Mouse (Mus musculus) adrenal gland, postnatal 25 days (tissue): ENCODE data around the gene Kcnj4. TPM values are rescaled to one million over a fixed set of nuclear protein-coding genes. Genes with fewer than 3 reads are reported as not detected.

ENCODE experiments used
- DNase-seq: peaks from one replicate; pipeline ENCODE4 v3.0.0; 2021; ENCODE audit warnings: mixed read lengths
- long read RNA-seq: library from polyadenylated mRNA; stranded (forward); transcript quantifications from one replicate; pipeline ENCODE4 v2.0.0, GENCODE M21; 2021
- total RNA-seq: library from RNA; stranded (reverse); gene quantifications from 2 replicates; pipeline ENCODE4 v1.2.3, GENCODE M21; 2021

The Kcnj4 gene
- 0.27 and 0.57 TPM in 2 replicates for total RNA-seq
- long read RNA-seq, partial matches to known transcripts = 0 of 2 reads
- long read RNA-seq, other reads (novel, unspliced or antisense) = 0 of 2 reads

DNA sequence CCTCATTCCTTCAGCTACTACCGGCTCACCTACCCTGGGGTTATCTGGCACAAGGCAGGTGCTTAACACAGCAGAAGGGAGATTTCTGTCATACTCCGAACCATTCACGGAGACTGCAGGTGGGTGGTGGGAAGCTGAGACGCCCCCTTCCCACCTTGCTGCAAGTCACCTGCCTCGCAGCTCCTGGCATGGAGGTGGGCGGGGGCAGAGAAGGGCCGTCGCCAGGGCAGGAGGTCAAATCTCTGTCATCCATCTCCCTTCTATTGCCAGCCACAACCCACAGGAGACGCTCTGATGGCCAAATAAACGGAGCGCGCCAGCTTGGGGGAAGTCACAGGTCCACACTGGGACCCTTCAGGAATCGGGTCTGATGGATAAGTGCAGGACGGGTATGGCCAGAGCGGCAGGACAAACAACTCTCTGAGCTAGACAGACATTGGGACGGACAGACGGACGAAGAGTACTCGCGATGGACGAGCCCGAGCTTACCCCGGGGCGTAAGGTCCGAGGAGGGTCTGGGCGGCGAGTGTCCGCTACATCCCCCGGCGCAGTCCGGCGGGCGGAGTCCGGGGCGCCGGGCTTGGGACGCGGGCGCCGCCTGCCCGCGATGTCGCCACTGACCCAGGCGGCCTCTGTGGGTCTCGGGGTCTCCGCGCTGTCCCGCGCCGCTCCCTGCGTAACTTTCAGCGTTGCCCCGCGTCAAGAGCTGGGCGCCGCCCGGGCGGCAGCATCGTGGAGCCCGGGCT is at the start of gene Kcnj4:
TSS of gene Kcnj4 (minus strand) at position 535 of the 746 bp plus-strand sequence.
- DNase-seq = no peak

DNA sequence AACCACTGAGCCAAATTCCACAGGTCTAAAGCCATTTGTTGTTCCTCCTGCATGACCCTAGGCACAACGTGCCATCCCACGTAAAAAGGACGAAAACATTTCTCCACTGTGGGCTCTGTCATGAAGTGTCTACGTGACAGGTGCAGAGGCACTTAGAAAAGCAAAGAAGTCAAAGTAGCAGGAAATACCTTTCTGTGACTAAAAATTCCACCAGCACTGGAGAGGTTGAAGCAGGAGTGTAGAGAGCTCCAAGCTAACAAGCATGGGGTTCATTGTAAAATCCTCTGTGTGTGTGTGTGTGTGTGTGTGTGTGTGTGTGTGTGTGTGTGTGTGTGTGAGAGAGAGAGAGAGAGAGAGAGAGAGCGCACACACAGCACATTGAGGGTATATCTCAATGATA is 47.5 kb upstream of the Kcnj4 start:
- DNase-seq = no peak

DNA sequence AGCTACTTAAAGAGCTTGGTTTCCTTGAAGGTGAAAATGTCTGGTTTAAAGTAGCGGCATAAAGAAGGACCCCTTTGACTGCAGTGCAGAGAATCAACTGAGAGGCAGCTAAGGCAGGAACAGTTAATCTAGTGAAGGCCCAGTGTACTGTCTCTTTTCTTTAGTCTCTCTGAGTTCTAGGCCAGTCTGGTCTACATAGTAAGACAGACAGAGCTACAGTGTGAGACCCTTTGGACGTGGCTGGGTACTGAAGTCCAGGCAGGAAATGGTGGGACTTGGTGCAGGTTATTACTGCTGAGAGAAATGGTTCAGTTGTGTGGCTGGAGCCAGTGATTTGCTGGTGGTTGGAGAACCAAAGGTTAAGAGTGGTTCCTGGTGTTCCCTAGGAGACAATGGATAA is 43.2 kb upstream of the Kcnj4 start:
- no peak for DNase-seq

DNA sequence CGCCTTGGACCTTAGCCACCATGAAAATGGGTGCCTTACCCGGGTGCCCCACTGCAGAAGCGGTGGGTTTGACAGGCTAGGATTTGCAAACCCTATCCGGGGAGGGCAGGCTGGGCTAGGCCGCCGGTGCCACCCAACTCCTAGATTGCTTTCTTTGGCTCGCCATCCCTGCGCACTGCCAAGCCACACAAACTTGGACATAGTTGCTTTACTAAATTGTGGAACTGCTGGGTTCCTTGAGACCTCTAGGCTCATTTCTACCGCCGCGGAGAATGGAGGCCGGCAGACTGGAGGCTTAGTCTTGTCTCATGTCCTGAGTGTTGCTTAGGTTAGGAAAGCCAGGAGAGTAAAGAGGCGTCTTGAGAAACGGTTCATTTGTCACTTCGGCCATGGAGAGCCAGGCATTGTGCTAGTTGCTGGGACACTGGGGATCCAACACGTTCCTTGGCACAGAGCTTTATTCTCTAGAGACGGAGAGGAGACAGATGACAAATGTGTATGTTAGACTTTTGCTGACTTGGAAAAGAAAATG is 42.3 kb upstream of the Kcnj4 start:
- DNase-seq = peak; percentile 37

DNA sequence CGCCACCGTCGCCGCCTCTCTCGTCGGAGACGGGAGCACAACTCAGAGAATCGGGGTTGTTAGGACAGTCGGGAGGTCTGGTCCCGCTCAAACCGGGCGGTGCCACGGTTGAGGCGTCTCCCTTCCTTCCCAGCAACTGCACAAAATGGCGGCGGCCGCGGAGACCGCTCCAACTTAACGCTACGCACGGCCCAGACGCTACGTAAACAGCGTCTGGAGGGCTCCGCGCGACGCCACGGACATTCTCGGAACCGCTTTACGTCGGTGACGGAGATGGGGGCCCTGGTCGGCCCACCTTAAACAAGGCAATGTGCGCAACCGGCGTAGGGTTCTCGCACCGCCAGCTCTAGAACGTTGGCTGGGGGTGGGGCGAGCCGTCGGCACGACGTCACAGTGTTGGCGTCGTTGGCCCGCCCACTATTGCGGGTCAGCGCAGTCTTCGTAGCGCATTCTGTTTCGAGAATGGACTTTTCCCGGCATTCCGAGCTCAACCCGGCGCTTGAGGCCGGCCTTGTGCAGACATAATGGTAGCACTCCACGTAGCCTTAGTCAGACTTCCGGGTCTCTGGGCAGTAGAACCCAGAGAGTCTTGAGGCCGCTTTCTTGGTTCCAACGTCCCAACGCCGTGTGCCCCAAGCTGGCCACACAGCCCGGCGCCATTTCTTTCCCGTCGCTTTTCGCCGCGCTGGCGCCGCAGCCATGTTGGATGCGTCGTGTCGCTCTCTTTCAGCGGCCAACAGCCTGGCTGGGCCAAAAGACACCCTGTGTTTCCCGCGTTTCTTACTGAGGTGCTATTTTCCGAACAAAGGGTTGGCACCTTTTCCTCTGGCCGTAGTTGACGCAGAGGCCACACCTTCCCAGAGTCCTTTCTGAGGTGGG is 41.6 kb upstream of the Kcnj4 start, which contains the start of gene Ddx17:
TSS of gene Ddx17 (minus strand) at position 332 of the 879 bp plus-strand sequence.
- DNase-seq = peak; percentile 98

DNA sequence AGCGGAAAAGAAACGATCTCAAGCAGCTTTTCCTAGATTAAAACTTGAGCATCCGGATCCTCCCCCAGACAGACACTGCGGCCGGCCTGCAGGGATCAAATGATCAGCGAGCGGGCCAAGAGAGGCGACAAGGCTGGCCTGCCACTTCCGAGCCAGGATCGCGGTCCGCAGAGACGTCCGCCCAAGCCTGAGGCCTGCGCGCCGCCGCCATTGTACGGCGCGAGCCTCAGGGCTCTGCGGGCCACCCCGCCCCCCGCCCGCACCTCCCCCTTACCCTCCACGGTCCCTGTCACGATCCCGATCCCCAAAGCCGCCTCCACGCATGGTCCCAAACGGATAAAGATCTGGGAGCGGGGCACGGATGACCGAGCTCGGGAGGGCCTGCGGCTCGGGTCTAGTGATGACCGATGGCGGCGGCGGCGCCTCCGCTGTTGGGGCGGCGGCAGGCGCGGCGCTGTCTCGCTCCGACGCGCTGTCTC is 40.9 kb upstream of the Kcnj4 start:
- peak; percentile 78 for DNase-seq

DNA sequence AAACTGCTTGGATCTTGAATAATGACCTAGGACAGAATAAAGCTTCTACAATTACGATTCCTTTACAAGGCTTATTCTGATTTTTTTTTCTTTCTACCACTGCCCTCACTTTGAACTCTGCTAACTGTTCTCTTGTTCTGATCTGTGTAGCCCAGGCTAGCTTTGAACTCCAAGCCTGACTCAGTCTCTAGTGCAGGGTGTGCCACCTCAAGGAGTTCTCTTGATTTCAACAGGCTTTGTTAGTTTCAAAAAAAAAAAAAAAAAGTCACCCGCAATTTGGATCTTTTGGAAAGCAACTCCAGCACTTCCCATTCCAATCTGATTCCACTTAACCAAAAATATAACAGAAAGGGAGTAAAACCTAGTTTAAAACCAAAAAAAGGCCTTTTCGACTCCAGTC is 40.5 kb upstream of the Kcnj4 start:
- no peak for DNase-seq

DNA sequence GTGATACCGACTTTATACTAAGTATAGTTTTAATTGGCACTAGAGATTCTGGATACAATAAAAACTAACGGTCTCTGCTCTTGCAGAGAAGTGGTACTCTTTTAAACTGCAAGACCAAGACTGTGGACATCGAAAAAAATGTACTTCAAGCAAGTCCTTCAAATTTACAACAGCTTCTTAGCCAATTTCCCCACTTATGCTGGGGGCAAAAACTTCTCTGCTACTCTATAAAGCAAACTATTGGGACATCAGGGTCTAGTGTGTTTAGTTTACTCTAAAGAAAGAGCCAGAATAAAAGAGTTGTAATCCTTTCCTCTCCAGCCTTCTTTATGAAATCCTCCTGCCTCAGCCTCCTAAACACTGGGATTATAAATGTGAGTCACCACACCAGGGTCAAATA is 38.9 kb upstream of the Kcnj4 start:
- DNase-seq = no peak

DNA sequence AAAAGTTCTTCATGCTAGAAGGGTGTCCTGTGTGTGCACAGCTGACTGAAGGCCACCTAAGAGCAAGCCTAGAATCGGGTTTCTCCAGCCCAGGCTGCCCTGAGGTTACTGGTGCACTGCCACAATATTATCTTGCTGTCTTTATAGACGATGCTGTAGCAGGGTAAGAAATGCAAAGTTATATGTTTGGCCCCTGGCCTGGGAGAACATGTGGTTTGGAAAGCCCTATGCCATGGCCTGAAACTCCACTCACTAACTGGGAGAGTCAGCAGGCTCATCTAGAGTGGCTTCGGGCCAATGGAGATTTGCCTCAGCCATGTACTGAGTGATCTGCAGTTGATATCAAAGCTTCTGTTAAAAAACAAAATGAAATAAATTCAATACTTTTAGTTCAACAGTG is 28.8 kb upstream of the Kcnj4 start:
- DNase-seq = no peak

DNA sequence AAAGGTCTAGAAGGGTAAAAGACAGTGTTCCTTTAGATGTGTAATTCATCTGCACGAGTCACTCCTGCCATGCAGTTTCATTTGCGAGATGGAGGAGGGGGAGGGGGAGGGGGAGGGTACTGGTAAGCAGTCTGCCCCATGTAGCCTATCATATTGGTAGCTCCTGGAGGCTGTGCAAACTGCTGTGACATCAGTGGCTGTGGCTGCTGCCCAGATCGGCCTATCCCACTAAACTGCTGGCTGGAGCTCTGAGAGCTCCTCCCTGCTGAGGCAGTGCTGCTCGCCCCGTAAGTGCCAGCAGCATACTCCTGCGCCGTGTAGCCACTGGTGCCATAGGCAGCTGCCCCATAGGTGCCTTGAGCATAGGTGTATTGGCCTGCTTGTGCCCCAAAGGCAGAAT is 24.9 kb upstream of the Kcnj4 start:
- DNase-seq = no peak

DNA sequence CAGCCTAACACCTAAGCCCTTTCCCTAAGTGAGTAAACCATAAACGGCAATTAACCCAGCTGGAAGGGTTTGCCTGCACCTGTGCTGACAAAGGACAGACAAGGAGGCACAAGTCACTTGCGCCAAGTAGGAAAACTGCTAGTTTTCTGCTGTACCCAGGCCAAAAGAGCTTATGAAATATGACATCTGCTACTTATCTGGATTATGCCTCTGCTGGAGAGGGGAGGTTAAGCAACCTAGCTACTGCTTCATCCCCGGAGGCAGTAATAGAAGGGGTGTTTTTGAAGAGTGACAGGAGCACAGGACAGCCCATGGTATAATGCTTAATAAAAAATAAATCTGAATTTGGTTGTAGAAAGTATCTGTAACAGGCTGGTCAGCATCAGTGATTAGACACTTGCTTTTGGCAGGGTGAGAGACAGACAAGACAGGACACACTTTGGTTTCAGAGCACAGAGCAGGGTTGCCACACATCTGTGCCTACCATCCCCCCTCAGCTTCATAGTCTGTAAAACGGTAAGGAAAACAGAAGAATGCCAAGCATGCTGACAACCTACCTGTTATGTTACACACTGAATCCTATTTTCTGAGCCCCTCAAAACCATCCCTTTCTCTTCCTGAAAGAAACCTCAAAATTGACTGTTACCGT is 23.1 kb upstream of the Kcnj4 start:
- DNase-seq = no peak

DNA sequence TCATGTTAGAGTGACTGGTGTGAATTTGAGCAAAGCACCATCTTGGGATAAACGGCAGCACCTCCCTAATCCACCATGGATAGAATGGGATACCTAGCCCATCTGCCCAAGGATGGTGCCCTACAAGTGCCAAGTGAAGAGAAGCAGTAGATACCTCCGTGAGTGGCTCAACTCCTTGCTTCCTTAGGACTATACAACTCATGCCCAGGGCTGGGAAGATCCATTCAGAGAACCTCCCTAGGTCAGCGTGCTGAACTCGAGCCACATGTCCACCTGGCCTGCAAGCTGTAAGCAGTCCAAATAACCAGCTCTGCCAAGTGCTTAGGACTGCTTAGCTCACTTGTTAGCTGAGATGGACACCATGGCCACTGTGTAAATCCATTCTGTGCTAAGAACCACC is 22.2 kb upstream of the Kcnj4 start:
- DNase-seq = no peak

DNA sequence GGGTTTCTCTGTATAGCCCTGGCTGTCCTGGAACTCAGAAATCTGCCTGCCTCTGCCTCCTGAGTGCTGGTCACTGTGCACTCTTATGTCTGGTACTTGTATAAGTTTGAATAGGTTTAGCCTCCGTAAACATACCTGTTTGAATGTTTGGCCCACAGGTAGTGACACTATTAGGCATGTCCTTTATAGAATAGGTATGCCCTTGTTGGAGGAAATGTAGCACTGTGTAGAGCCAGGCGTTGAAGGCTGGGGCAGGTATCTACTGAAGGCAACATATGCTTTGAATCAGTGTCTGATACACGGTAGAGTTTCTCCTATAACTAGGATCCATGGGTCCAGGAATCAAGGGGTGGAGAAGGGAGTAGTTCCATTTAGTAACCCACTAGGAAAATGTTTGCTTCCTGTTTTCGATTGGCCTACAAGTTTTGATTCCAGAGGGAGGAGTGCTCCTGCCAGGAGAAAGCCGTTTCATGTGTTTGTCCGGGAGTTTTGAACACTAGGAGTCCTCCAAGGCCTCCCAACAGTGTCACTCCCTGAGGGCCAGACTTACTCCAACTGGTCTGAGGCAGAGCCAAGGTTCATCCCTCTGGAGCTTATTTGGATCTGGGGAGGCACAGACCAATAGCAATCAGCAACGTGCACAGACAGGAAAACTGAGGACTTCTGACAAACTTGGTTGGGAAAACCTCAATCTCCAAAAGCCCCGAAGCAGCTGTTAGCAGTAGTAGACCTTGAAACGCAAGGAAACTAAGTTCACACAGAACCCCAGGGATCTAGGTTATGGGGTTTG is 21.1 kb upstream of the Kcnj4 start:
- DNase-seq = no peak

DNA sequence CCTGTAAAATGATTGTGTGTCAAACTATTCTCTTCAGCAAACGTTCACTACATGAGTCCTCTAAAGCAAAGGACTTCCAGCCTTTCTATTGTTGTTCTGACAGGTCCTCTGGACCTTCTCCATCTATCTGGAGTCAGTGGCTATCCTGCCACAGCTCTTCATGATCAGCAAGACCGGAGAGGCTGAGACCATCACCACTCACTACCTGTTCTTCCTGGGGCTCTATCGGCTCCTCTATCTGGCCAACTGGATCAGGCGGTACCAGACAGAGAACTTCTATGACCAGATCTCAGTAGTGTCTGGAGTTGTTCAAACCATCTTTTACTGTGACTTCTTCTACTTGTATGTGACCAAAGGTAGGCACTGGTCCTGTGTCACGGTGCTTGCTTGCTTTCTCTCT is 20.5 kb upstream of the Kcnj4 start:
- no peak for DNase-seq

DNA sequence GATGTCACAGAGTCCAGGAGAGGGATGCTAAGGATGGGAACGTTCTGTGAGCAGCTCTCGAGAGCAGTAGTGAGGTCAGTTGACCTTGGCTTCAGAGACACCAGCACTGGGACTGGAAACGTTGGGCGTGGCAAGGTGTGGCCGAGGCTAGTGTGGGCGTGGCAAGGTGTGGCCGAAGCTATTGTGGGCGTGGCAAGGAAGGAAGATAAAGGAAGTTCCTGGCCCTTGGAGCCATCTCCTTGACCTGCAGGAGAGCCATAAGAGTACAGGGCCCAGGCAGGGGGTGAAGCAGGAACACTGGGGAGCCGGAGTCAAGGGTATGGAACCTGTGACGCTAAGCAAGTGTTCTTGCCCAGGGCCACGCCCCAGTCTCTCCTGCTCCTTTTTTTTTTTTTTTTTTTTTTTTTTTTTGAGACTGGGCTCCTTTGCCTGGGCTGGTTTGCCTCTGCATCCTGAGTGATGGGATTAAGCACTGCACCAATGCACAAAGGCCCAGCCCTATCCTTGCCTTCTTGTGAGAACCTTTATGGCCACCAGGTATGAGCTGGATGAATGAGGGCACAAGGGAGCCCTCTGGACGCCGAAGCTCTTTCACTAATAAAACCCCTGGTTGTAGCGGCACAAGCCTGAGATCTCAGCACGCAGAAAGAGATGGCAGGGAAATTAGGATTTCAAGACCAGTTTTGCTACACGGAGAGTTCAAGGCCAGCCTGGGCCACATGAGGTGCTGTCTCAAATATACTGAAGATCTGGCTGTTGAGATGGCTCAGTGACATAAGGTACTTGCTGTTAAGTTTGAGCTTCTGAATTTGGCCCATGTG is 14.6 kb upstream of the Kcnj4 start:
- DNase-seq = no peak

DNA sequence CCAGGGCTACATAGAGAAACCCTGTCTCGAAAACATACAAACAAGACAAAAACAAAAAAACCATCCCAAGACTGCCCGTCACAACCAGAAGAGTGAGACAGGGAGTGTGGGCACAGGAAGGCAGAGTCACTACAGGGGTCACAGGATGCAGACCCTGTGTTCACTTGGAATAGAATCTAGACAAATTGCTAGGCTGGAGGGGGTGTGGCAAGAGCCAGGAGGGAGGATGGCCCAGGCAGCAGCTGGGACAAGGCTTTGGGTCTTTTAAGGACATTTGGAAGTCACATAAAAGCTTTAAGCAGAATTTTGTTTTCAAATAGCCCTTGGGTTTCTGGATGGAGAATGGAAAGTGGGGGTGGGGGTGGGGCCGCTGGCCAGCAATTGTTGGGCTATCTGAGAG is 13.5 kb upstream of the Kcnj4 start:
- DNase-seq = no peak

DNA sequence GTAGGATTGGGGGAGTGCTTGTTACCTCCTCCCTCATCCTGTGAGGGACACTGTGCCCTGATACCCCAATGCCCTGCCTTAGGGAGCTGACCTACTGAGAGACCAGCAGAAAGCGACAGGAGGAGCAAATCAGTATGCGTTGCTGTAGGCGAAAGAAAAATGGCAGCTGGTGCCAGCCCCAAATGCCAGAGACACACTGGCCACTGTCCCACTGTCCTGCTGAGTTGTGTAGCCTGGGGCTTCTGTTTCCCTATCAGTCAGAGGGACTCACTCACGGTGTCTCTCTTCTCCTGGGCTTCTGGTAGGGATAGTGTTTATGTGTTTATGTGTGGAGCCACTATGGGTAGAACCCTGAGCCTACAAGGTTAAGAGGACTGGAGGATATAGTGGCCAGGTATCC is 12.7 kb upstream of the Kcnj4 start:
- DNase-seq = no peak

DNA sequence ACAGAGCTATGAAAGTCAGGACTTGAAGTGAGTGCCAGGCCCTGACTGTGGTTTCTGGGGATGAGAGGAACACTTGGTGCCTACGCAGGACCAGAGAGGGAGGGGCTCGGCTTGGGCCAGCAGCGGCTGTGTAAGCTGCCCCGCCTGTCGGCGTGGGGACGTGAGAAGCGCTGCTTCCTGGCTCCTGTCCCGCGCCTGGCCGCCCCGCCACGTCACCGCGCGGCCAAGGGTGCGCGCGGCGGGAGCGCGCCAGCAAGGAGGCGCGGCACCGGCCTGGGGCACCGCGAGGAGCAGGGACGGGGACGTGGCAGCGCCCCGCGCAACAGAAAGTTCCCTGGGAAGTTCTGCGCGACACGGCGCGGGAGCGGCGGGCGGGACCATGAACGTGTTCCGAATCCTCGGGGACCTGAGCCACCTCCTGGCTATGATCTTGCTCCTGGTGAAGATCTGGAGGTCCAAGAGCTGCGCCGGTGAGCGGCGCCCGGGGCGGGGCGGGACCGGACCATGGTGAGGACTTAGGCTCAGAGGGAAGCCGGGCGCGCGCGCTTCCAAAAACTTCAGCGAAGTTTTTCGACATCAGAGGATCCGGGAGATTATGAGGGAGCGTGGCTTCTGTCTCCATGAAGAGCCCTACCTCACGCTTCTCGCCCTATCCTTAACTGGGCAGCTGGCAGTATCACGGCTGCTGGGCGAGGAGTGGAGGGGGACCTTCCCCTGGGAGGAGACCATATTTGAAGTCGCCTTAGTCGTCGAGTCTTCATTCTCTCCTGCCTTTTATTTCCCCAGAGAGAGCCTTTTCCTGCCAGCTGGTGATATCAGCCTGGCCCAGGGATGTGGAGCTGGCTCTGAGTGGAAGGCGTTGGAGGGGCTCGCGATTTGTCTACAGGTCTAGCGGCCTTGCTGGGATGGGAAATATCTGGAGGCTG is 11.4 kb upstream of the Kcnj4 start, which contains the start of gene Kdelr3:
TSS of gene Kdelr3 (plus strand) at position 241 of the 926 bp plus-strand sequence.
- DNase-seq = peak; percentile 80

DNA sequence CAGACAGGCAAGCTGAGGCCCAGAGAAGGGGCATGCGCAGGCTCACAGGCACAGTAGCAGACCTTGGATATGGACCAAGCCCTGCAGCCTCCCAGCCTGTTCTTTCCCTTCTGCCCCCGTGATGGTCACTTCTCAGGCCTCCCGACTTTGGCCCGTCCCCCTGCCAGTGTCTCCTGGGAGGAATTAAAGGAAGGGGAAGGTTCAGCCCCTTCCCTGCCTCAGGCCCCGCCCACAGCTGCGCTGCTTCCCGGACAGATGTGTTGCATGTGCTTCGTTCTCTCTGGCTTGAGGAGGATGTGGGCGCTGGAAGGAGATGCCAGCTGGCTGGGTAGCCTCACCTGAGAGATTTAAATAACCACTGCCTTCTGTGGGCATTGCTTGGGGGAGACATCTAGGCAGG is 8.9 kb upstream of the Kcnj4 start:
- no peak for DNase-seq
